Mouse (Mus musculus): ENCODE results near the gene Atxn7. TPM values are rescaled to one million over a fixed set of nuclear protein-coding genes. Genes with fewer than 3 reads are reported as not detected.

The Atxn7 gene
- total and polyA plus RNA-seq, 3 experiments: 11.4 to 16.5 (median 12.5) TPM

GRCm38 (mm10) chr14:13971644-13972234 lies 10.5 kb downstream of the Atxn7 start:
- Histone ChIP-seq H3K4me3 (ENCODE audit: low read depth, low read length) (no peak overlapping the region), H3K9me3 (replicated peaks) (no peaks in the 10 kb centered on the region), H3K36me3 (replicated peaks) (no peaks in the 10 kb centered on the region), H3K4me1 (ENCODE audit: insufficient read depth, low read depth, low read length) (peaks cover 6% of the 10 kb centered on the region), H3K27me3 (ENCODE audit: insufficient read depth, low read length) (no peaks in the 10 kb centered on the region)
- ATAC-seq (ENCODE audit: extremely low read depth, insufficient number of reproducible peaks, low FRiP score, poor library complexity, severe bottlenecking) (no peak), DNase-seq (ENCODE audit: low spot score) (no peak)
- TF ChIP-seq GATA2 (IDR thresholded peaks at IDR 0.05; ENCODE audit: borderline replicate concordance, low read depth, low read length) (no peak), POLR2AphosphoS5 (IDR thresholded peaks at IDR 0.05; ENCODE audit: insufficient replicate concordance, low read depth, low read length) (no peak), TAL1 (conservative IDR thresholded peaks at IDR 0.05; ENCODE audit: low read depth, low read length) (no peak), GATA1 (IDR thresholded peaks at IDR 0.05; ENCODE audit: borderline replicate concordance, low read length) (no peak), CTCF (IDR thresholded peaks at IDR 0.05; ENCODE audit: low read depth, low read length) (no peak)

- DNase-seq (ENCODE audit: low spot score) (no peak), ATAC-seq (ENCODE audit: extremely low read depth, insufficient number of reproducible peaks, low FRiP score, poor library complexity, severe bottlenecking) (no peak)
Measured at GRCm38 (mm10) chr14:13977498-13977897, 16.3 kb downstream of the Atxn7 start.

GRCm38 (mm10) chr14:13981286-13981685 lies 20.0 kb downstream of the Atxn7 start:
- Histone ChIP-seq H3K36me3 (replicated peaks) (no peaks in the 10 kb centered on the region), H3K4me1 (ENCODE audit: insufficient read depth, low read depth, low read length) (no peaks in the 10 kb centered on the region), H3K9me3 (replicated peaks) (no peaks in the 10 kb centered on the region), H3K4me3 (ENCODE audit: low read depth, low read length) (no peak overlapping the region), H3K27me3 (ENCODE audit: insufficient read depth, low read length) (no peaks in the 10 kb centered on the region)
- ATAC-seq (ENCODE audit: extremely low read depth, insufficient number of reproducible peaks, low FRiP score, poor library complexity, severe bottlenecking): no peak
- no peak for TF ChIP-seq TAL1 (conservative IDR thresholded peaks at IDR 0.05; ENCODE audit: low read depth, low read length)
- TF ChIP-seq POLR2AphosphoS5 (IDR thresholded peaks at IDR 0.05; ENCODE audit: insufficient replicate concordance, low read depth, low read length): no peak
- no peak for TF ChIP-seq GATA1 (IDR thresholded peaks at IDR 0.05; ENCODE audit: borderline replicate concordance, low read length)
- no peak for TF ChIP-seq GATA2 (IDR thresholded peaks at IDR 0.05; ENCODE audit: borderline replicate concordance, low read depth, low read length)
- no peak for TF ChIP-seq CTCF (IDR thresholded peaks at IDR 0.05; ENCODE audit: low read depth, low read length)
- DNase-seq (ENCODE audit: low spot score): no peak

More at GRCm38 (mm10) chr14:13977498-13977897, 16.3 kb downstream of the Atxn7 start:
- Histone ChIP-seq H3K27me3 (ENCODE audit: insufficient read depth, low read length) (no peaks in the 10 kb centered on the region), H3K9me3 (replicated peaks) (no peaks in the 10 kb centered on the region), H3K36me3 (replicated peaks) (no peaks in the 10 kb centered on the region), H3K4me3 (ENCODE audit: low read depth, low read length) (no peak overlapping the region), H3K4me1 (ENCODE audit: insufficient read depth, low read depth, low read length) (no peaks in the 10 kb centered on the region)
- no peak for TF ChIP-seq POLR2AphosphoS5 (IDR thresholded peaks at IDR 0.05; ENCODE audit: insufficient replicate concordance, low read depth, low read length)
- TF ChIP-seq TAL1 (conservative IDR thresholded peaks at IDR 0.05; ENCODE audit: low read depth, low read length): no peak
- no peak for TF ChIP-seq GATA1 (IDR thresholded peaks at IDR 0.05; ENCODE audit: borderline replicate concordance, low read length)
- TF ChIP-seq CTCF (IDR thresholded peaks at IDR 0.05; ENCODE audit: low read depth, low read length): no peak
- no peak for TF ChIP-seq GATA2 (IDR thresholded peaks at IDR 0.05; ENCODE audit: borderline replicate concordance, low read depth, low read length)

GRCm38 (mm10) chr14:13982174-13982573 lies 20.9 kb downstream of the Atxn7 start:
- no peak for DNase-seq (ENCODE audit: low spot score)
- Histone ChIP-seq H3K36me3 (replicated peaks) (no peaks in the 10 kb centered on the region), H3K27me3 (ENCODE audit: insufficient read depth, low read length) (no peaks in the 10 kb centered on the region), H3K9me3 (replicated peaks) (no peaks in the 10 kb centered on the region), H3K4me3 (ENCODE audit: low read depth, low read length) (no peak overlapping the region), H3K4me1 (ENCODE audit: insufficient read depth, low read depth, low read length) (no peaks in the 10 kb centered on the region)
- ATAC-seq (ENCODE audit: extremely low read depth, insufficient number of reproducible peaks, low FRiP score, poor library complexity, severe bottlenecking): no peak
- no peak for TF ChIP-seq TAL1 (conservative IDR thresholded peaks at IDR 0.05; ENCODE audit: low read depth, low read length)
- TF ChIP-seq CTCF (IDR thresholded peaks at IDR 0.05; ENCODE audit: low read depth, low read length): no peak
- no peak for TF ChIP-seq GATA1 (IDR thresholded peaks at IDR 0.05; ENCODE audit: borderline replicate concordance, low read length)
- TF ChIP-seq POLR2AphosphoS5 (IDR thresholded peaks at IDR 0.05; ENCODE audit: insufficient replicate concordance, low read depth, low read length): no peak
- no peak for TF ChIP-seq GATA2 (IDR thresholded peaks at IDR 0.05; ENCODE audit: borderline replicate concordance, low read depth, low read length)

GRCm38 (mm10) chr14:13988397-13988796 lies 27.2 kb downstream of the Atxn7 start:
- Histone ChIP-seq H3K9me3 (replicated peaks) (no peaks in the 10 kb centered on the region), H3K4me3 (ENCODE audit: low read depth, low read length) (no peak overlapping the region), H3K27me3 (ENCODE audit: insufficient read depth, low read length) (no peaks in the 10 kb centered on the region), H3K36me3 (replicated peaks) (no peaks in the 10 kb centered on the region), H3K4me1 (ENCODE audit: insufficient read depth, low read depth, low read length) (no peaks in the 10 kb centered on the region)
- DNase-seq (ENCODE audit: low spot score) (no peak), ATAC-seq (ENCODE audit: extremely low read depth, insufficient number of reproducible peaks, low FRiP score, poor library complexity, severe bottlenecking) (no peak)
- no peak for TF ChIP-seq POLR2AphosphoS5 (IDR thresholded peaks at IDR 0.05; ENCODE audit: insufficient replicate concordance, low read depth, low read length)
- TF ChIP-seq CTCF (IDR thresholded peaks at IDR 0.05; ENCODE audit: low read depth, low read length): no peak
- TF ChIP-seq GATA2 (IDR thresholded peaks at IDR 0.05; ENCODE audit: borderline replicate concordance, low read depth, low read length): no peak
- no peak for TF ChIP-seq GATA1 (IDR thresholded peaks at IDR 0.05; ENCODE audit: borderline replicate concordance, low read length)
- no peak for TF ChIP-seq TAL1 (conservative IDR thresholded peaks at IDR 0.05; ENCODE audit: low read depth, low read length)

GRCm38 (mm10) chr14:13990741-13991140 lies 29.5 kb downstream of the Atxn7 start:
- Histone ChIP-seq H3K27me3 (ENCODE audit: insufficient read depth, low read length) (no peaks in the 10 kb centered on the region), H3K36me3 (replicated peaks) (peaks cover 2% of the 10 kb centered on the region), H3K4me3 (ENCODE audit: low read depth, low read length) (no peak overlapping the region), H3K9me3 (replicated peaks) (no peaks in the 10 kb centered on the region), H3K4me1 (ENCODE audit: insufficient read depth, low read depth, low read length) (no peaks in the 10 kb centered on the region)
- DNase-seq (ENCODE audit: low spot score): no peak
- TF ChIP-seq CTCF (IDR thresholded peaks at IDR 0.05; ENCODE audit: low read depth, low read length): no peak
- no peak for TF ChIP-seq POLR2AphosphoS5 (IDR thresholded peaks at IDR 0.05; ENCODE audit: insufficient replicate concordance, low read depth, low read length)
- no peak for TF ChIP-seq GATA2 (IDR thresholded peaks at IDR 0.05; ENCODE audit: borderline replicate concordance, low read depth, low read length)
- no peak for TF ChIP-seq TAL1 (conservative IDR thresholded peaks at IDR 0.05; ENCODE audit: low read depth, low read length)
- ATAC-seq (ENCODE audit: extremely low read depth, insufficient number of reproducible peaks, low FRiP score, poor library complexity, severe bottlenecking): no peak

Data from G1E (cell line).